Mouse (Mus musculus): ENCODE measurements at regions not wholly inside any gene's neighbourhood (a gene's known extent, or its start where the extent isn't known, plus 50 kb on each side); places are given as distances from the start of the nearest gene placed in this dataset.

DNA sequence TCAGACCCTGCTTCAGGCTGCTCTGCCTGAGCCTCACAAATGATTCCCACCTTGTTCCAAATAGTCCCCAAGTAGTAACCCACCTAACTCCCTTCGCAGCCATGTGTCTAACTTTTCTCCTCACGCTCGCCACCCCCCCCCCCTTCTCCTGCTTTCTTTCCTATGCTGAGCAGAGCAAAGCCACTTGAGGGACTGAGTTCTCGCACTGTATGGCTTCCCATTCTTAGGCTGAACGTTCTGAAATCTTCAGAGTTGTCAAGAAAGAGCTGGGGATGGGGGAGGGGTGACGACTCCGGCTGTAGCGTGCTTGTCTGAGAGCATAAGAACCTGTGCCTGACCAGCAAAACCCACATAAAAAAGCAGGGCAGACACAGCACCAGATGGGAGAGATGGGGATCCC, 420.6 kb downstream of the Prss52 start:
- TF ChIP-seq CTCF (IDR thresholded peaks at IDR 0.05; ENCODE audit: low read depth) = no peak
- TF ChIP-seq EP300 (IDR thresholded peaks at IDR 0.05; ENCODE audit: low read depth) = no peak
